Mouse (Mus musculus): Measurements from ENCODE around the gene Morn1. TPM values are rescaled to one million over a fixed set of nuclear protein-coding genes. Genes with fewer than 3 reads are reported as not detected.

Gene Morn1
- total RNA-seq, 2 experiments from 2014 or later, result 11.2 to 17.3 TPM

DNA sequence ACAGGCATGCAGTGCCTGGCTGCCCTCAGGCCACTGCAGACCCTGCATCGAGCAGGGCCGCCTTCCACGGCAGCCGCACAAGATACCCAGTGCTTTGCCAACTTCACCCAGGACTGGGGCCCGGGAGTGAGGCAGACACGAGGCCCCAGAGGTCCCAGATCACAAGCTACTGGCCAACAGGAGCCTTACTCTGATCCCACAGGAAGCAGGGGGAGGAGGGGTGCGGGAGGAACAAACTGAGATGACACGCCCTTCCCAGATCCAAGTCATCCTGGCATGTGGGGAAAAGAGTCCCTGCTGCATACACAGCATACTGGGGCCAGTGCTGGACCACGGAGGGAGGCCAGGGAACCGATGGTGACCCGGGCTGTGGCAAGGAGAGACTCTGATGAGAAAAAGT lies 68.6 kb downstream of the Morn1 start:
- no peak for DNase-seq (ENCODE audit: extremely low spot score in 1 of 2, low spot score in 1 of 2)

- no peak for DNase-seq (ENCODE audit: extremely low spot score in 1 of 2, low spot score in 1 of 2)
Observed at GRCm38 (mm10) chr4:155156734-155157133, 70.4 kb downstream of the Morn1 start.

DNA sequence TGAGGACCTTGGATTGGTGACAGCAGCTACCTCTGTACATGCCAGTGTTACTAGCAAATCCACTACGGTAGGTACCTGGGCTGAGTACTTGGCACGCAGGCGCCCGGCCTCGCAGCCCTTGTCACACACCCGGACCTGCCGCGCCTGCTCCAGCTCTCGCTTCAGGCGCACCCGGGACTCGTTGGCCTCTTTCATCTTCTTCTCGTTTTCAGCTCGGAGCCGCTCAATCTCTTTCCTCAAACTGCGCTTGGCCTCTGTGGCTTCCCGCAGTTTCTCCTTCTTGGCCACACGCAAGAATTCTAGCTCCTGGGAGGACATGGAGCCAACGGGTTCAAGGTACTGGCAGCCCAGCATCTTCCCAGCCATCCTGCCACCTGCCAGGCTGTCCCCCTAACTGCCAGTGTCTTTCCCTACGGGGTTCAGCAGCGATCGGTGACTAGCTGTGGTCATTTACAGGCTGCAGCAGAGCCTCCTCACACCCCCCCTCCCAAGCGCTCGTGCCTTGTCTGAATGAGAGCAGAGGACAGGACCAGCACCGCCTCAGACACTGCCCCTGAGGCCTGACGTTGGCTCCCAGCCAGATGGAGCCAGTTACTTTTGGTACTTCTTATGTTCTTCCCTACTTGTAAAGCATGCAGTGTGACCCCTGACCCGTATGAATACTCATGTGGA lies 71.6 kb downstream of the Morn1 start:
- DNase-seq (ENCODE audit: extremely low spot score in 1 of 2, low spot score in 1 of 2), result no peak

- DNase-seq (ENCODE audit: extremely low spot score in 1 of 2, low spot score in 1 of 2), result no peak
Observed at GRCm38 (mm10) chr4:155158543-155158917, 72.2 kb downstream of the Morn1 start.

- DNase-seq (ENCODE audit: extremely low spot score in 1 of 2, low spot score in 1 of 2), result no peak
Observed at GRCm38 (mm10) chr4:155162433-155163319, 76.3 kb downstream of the Morn1 start.

GRCm38 (mm10) chr4:155163320-155163651 lies 76.9 kb downstream of the Morn1 start:
- DNase-seq (ENCODE audit: extremely low spot score in 1 of 2, low spot score in 1 of 2), result no peak

DNA sequence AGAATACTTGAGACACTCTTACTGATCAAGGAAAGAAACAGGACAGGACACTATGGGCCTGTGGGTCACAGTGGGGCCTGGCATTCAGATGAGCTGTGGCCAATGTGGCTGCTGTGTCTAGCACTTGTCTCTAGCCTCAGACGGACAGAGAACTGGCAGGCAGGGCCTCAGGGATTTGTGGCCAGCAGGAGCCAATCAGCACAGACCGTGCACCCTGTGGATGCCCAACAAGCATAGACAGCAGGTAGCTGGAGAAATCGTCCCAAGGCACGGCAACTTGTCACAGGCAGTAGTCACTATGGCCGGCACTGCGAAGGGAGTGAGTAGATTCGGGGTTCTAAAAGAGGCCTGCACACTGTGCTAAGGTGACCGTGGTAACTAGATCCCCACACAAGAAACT lies 77.3 kb downstream of the Morn1 start:
- no peak for DNase-seq (ENCODE audit: extremely low spot score in 1 of 2, low spot score in 1 of 2)

GRCm38 (mm10) chr4:155164550-155164949 lies 78.2 kb downstream of the Morn1 start:
- DNase-seq (ENCODE audit: extremely low spot score in 1 of 2, low spot score in 1 of 2), result no peak

GRCm38 (mm10) chr4:155165861-155166260 lies 79.5 kb downstream of the Morn1 start:
- DNase-seq (ENCODE audit: extremely low spot score in 1 of 2, low spot score in 1 of 2), result no peak

- no peak for DNase-seq (ENCODE audit: extremely low spot score in 1 of 2, low spot score in 1 of 2)
Observed at GRCm38 (mm10) chr4:155168835-155169252, 82.5 kb downstream of the Morn1 start.

DNA sequence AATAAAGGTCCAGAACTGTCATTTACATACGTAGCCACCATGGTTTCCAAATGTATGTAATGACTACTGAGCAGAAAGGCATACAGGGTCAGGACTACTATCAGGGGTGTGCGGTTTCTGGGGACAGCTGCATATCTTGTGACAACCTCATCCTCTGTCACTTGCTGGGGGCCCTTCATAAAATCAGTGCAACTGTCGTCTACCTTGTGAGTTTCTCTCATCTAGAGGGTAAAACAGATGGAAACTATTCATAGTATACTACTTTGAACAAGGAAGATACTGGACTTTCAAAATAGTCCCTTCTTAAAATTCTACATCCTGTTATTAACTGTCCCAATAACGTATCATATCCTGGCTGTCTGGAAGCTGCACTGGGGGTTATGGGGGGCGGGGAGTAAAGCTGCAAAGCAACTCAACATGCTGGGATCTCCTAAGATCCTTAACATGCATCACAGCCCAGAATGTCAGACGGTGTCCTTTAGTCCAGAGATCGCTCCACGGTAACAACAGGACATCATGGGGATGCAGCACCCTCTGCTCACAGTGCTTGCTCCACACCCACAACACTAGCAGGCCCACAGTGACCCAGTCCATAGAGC lies 84.3 kb downstream of the Morn1 start:
- no peak for DNase-seq (ENCODE audit: extremely low spot score in 1 of 2, low spot score in 1 of 2)

DNA sequence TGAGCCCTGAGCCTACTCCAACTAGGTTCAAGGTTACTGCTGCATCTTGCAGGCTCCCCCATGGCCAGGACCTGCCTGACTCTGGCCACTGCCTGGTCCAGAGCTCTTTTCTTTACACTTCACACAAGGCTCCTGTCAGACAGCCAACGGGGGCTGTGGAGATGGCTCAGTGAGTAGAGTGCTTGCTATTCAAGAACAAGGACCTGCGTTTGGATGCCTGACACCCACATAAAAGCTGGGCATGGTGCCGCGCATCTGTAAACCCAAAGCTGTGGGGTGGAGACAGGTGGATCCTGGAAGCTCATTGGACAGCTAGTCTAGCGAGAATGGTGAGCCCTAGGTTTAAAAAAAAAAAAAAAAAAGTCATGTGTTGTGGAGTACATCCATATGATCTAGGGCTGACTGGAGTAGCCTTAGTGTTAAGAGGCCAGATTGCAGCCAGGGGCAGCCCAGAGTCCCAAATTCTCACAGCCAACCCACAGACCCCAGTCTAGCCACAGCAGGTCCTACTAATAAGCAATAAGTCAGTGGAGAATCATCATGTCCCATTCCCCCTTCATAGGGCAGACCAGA lies 85.7 kb downstream of the Morn1 start:
- DNase-seq (ENCODE audit: extremely low spot score in 1 of 2, low spot score in 1 of 2), result no peak

DNA sequence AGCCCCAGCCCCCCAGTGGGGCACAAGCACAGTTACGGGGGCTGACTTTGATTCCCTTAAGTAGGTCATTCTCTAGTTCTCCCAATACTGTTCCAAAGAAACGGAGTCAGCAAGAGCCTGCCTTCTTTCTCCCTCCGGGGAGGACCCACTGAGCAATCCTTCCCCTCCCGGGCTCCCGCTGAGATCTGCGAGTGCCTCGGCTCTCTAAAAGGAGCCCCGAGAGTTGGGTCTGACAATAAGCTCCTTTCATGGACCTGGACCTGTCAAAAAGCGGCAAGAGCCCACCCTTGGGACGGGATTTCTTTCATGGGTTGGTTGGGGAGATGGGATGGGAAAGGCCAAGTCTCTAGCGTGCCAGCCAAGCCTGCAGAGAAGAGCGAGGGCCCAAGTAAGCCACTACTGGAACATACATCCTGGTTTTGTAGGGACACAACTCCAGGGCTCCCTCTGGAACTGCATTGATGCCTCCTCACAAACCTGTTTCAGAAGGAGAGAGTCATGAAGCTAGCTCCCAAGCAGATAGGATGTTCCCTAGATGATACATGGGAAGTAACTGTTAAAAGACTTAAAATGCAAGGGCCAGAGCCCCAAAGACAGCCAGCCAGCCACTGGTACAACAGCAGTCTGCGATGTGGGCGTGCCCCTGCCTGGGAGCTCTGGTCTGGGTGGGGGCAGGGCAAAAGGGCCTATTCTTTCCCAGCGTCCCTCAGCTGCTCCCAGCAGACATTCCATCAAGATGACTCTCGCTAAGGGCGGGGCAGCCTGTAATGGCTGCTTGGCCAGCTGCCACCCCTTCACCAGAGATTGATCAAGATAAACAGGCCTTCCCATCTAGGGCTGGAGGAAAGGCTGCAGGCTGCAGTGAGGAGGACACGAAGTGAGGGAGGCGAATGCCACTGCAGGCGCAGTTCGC lies 86.8 kb downstream of the Morn1 start:
- peak in 1 of 2 experiments; percentile 59 for DNase-seq (ENCODE audit: extremely low spot score in 1 of 2, low spot score in 1 of 2)

GRCm38 (mm10) chr4:155173822-155174785 lies 87.7 kb downstream of the Morn1 start:
- DNase-seq (ENCODE audit: extremely low spot score in 1 of 2, low spot score in 1 of 2), result no peak

DNA sequence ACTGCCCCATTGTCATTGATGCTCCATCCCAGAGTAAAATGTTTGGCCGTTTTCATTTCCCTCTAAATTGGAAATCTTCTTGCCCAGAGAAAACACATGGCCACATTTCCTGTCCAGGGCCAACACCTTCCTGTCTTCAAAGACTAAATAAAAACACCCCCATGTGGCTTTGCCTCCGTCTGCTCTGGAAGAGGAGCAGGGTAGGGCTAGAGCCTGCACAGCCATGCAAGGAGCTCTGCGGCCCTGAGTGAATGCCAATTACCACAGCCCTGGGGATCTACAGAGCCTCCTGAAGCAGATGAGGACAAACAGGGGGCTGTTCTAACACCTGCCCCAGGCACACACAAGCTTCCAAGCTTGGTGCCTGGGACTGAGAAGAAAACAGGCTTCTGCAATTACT lies 89.8 kb downstream of the Morn1 start:
- no peak for DNase-seq (ENCODE audit: extremely low spot score in 1 of 2, low spot score in 1 of 2)

DNA sequence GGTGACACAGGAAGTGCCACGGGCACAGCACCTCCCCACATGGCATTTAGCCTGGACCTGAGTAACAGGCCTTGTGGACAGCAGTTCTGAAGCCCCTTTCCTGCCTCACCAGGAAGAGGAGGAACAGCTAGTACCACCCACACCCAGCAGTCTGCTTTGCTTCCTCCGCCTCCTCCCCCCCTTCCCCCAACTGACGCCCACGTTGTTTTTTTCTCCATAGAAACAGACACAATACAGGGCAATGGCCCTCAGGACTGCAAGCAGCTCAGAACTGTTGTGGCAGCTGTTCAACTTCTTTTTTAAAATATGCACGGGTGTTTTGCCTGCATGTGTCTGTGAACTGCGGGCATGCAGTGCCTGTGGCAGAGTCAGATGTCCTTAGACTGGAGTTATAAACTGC lies 91.9 kb downstream of the Morn1 start:
- no peak for DNase-seq (ENCODE audit: extremely low spot score in 1 of 2, low spot score in 1 of 2)

DNA sequence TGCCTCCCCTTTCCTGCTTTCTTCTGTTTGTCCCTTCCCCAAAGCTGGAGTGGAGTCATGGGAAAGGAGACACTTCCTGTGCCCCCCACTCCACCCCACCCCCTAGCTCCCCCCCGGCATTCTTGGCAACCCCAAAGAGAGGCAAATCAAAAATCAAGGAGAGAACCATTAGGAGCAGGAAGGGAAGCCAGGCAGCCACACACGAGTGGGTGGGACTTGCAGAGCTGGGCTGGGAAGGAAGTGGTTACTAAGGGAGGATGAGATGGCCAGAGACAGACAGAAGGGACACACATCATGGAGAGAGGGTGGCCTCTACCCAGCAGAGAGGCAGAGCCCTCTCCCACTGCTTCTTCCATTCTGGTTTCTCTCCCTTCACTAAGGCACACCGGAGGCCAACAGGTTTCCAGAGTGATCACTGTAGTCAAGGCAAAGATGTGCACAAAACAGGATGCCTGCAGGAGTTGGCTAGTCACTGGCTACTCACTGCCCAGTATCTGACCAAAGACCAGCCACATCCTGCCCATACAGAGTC lies 92.7 kb downstream of the Morn1 start:
- no peak for DNase-seq (ENCODE audit: extremely low spot score in 1 of 2, low spot score in 1 of 2)

DNA sequence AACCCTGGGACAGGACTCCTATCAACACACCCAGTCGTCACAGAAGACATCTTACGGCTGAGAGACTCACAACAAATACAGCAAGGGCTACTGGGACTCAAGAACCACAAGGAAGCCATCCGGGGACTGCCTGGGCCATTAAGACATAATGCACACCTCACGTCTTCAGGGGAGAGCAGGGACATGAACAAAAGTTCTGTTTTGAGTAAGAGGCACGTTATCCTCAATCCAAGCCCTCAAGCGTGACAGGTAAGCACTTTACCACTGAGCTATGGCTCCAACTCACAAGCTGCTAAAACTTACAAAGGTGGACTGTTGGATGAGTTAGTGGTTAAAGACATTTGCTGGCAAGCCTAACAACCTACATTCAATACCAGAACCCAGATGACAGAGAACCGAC lies 96.8 kb downstream of the Morn1 start:
- DNase-seq (ENCODE audit: extremely low spot score in 1 of 2, low spot score in 1 of 2), result no peak

All from layer of hippocampus, postnatal 25 days (tissue).